In genomic region chr13:113864278-113864677, GRCm38 (mm10) we compare ENCODE assay signal across 9 mouse cellular contexts.
DNase-seq lines count a peak whose midpoint lies in the region; ATAC-seq and TF ChIP-seq lines count a peak whose summit lies in the region.
"Had no signal": no experiment of that assay in that cellular context is flagged by ENCODE, and none has a peak within 500 bp of the region (broad histone marks: within the 10 kb centered on the region; RNA-seq: fewer than 3 reads in every experiment).

No protein-coding gene starts in this region.

- TF ChIP-seq EP300 in liver, embryonic 14.5 days (IDR thresholded peaks at IDR 0.05; ENCODE audit: low read depth), result no peak
- TF ChIP-seq EP300 in stomach, postnatal 0 days (optimal IDR thresholded peaks at IDR 0.05), result no peak

- H3K9me3 ChIP-seq in heart, embryonic 10.5 days, result no peaks in the 10 kb centered on the region
- H3K9me3 ChIP-seq in heart, embryonic 12.5 days (replicated peaks), result no peaks in the 10 kb centered on the region
- no peaks in the 10 kb centered on the region for H3K9me3 ChIP-seq in midbrain, embryonic 11.5 days (ENCODE audit: control insufficient read depth, low read length)
- H3K9me3 ChIP-seq in midbrain, embryonic 16.5 days (replicated peaks; ENCODE audit: control insufficient read depth, low read length, poor library complexity, severe bottlenecking), result no peaks in the 10 kb centered on the region
- H3K9me3 ChIP-seq in liver, embryonic 14.5 days (ENCODE audit: control insufficient read depth, low read length), result no peaks in the 10 kb centered on the region
- H3K9me3 ChIP-seq in stomach, postnatal 0 days (ENCODE audit: control insufficient read depth, low read length), result no peaks in the 10 kb centered on the region
- no peaks in the 10 kb centered on the region for H3K9me3 ChIP-seq in hindbrain, embryonic 11.5 days (ENCODE audit: control insufficient read depth, low read length)
- H3K9me3 ChIP-seq: liver, embryonic 13.5 days had no signal

- WGBS in heart, embryonic 10.5 days, result 59% methylated on average over 7 of the region's 7 CpGs
- WGBS in heart, embryonic 12.5 days, result 57% methylated on average over 7 of the region's 7 CpGs
- 76% methylated on average over 7 of the region's 7 CpGs for WGBS in midbrain, embryonic 11.5 days
- WGBS in midbrain, embryonic 16.5 days, result 68% methylated on average over 7 of the region's 7 CpGs
- 57% methylated on average over 7 of the region's 7 CpGs for WGBS in liver, embryonic 14.5 days (ENCODE audit: insufficient replicate concordance)
- 59% methylated on average over 7 of the region's 7 CpGs for WGBS in stomach, postnatal 0 days
- WGBS in hindbrain, embryonic 11.5 days, result 73% methylated on average over 7 of the region's 7 CpGs

- no peak overlapping the region for H3K9ac ChIP-seq in heart, embryonic 12.5 days
- H3K9ac ChIP-seq in midbrain, embryonic 11.5 days (ENCODE audit: low read length), result no peak overlapping the region
- no peak overlapping the region for H3K9ac ChIP-seq in midbrain, embryonic 16.5 days (ENCODE audit: low read depth, low read length)
- no peak overlapping the region for H3K9ac ChIP-seq in liver, embryonic 14.5 days (replicated peaks)
- H3K9ac ChIP-seq in stomach, postnatal 0 days (ENCODE audit: low read length), result no peak overlapping the region
- H3K9ac ChIP-seq in hindbrain, embryonic 11.5 days (ENCODE audit: low read depth, low read length), result no peak overlapping the region
- H3K9ac ChIP-seq: liver, embryonic 13.5 days had no signal

- peak; percentile 38; the same call in 1 of the 2 replicates for TF ChIP-seq CTCF in liver, embryonic 14.5 days (IDR thresholded peaks at IDR 0.05; ENCODE audit: low read depth)
- peak; percentile 43 for TF ChIP-seq CTCF in stomach, postnatal 0 days (IDR thresholded peaks at IDR 0.05; ENCODE audit: low read depth)

- no peaks in the 10 kb centered on the region for H3K36me3 ChIP-seq in heart, embryonic 10.5 days
- no peaks in the 10 kb centered on the region for H3K36me3 ChIP-seq in heart, embryonic 12.5 days
- H3K36me3 ChIP-seq in midbrain, embryonic 11.5 days (ENCODE audit: control insufficient read depth, insufficient read depth, low read length), result no peaks in the 10 kb centered on the region
- H3K36me3 ChIP-seq in midbrain, embryonic 16.5 days (ENCODE audit: control insufficient read depth, insufficient read depth, low read length), result no peaks in the 10 kb centered on the region
- no peaks in the 10 kb centered on the region for H3K36me3 ChIP-seq in liver, embryonic 14.5 days (replicated peaks; ENCODE audit: control insufficient read depth, insufficient read depth, low read depth)
- H3K36me3 ChIP-seq in stomach, postnatal 0 days (ENCODE audit: control insufficient read depth, insufficient read depth, low read length), result no peaks in the 10 kb centered on the region
- no peaks in the 10 kb centered on the region for H3K36me3 ChIP-seq in hindbrain, embryonic 11.5 days (ENCODE audit: control insufficient read depth, insufficient read depth, low read length)
- H3K36me3 ChIP-seq: liver, embryonic 13.5 days had no signal

- H3K4me1 ChIP-seq in heart, embryonic 10.5 days, result peaks cover 30% of the 10 kb centered on the region
- H3K4me1 ChIP-seq in heart, embryonic 12.5 days (replicated peaks), result peaks cover 29% of the 10 kb centered on the region
- no peaks in the 10 kb centered on the region for H3K4me1 ChIP-seq in midbrain, embryonic 11.5 days (ENCODE audit: control insufficient read depth, insufficient read depth, low read length)
- H3K4me1 ChIP-seq in midbrain, embryonic 16.5 days (ENCODE audit: control insufficient read depth, insufficient read depth, low read length), result 0 out of 2 replicates have a peak, but pooled peaks cover under 1% of the 10 kb centered on the region
- peaks cover 19 to 37% of the 10 kb centered on the region in 2 experiments for H3K4me1 ChIP-seq in liver, embryonic 14.5 days (replicated peaks; ENCODE audit: control insufficient read depth in 2 of 2, insufficient read depth in 2 of 2, low read length in 1 of 2)
- no peaks in the 10 kb centered on the region for H3K4me1 ChIP-seq in stomach, postnatal 0 days (replicated peaks; ENCODE audit: control insufficient read depth, insufficient read depth)
- H3K4me1 ChIP-seq in hindbrain, embryonic 11.5 days (replicated peaks; ENCODE audit: control insufficient read depth, insufficient read depth, low read length), result no peaks in the 10 kb centered on the region

- DNase-seq in heart, embryonic 10.5 days (ENCODE audit: low spot score), result peak; percentile 52
- DNase-seq in midbrain, embryonic 11.5 days (ENCODE audit: low spot score, missing footprints), result no peak
- no peak for DNase-seq in liver, embryonic 14.5 days (ENCODE audit: low read depth in 3 of 3, low spot score in 3 of 3)
- DNase-seq in stomach, postnatal 0 days (ENCODE audit: low spot score), result no peak
- DNase-seq in right cerebral cortex, adult 2 months (ENCODE audit: low spot score in 2 of 2), result no peak
- no peak for DNase-seq in hindbrain, embryonic 11.5 days (ENCODE audit: low spot score)

- H3K27ac ChIP-seq in heart, embryonic 10.5 days, result no peak overlapping the region
- no peak overlapping the region for H3K27ac ChIP-seq in heart, embryonic 12.5 days (ENCODE audit: poor library complexity, severe bottlenecking)
- no peak overlapping the region for H3K27ac ChIP-seq in midbrain, embryonic 11.5 days (ENCODE audit: low read depth, low read length)
- H3K27ac ChIP-seq in midbrain, embryonic 16.5 days (ENCODE audit: low read length), result no peak overlapping the region
- H3K27ac ChIP-seq in liver, embryonic 14.5 days, result no peak overlapping the region
- H3K27ac ChIP-seq in stomach, postnatal 0 days (replicated peaks), result no peak overlapping the region
- no peak overlapping the region for H3K27ac ChIP-seq in hindbrain, embryonic 11.5 days (ENCODE audit: low read depth, low read length)

- H3K4me2 ChIP-seq in heart, embryonic 12.5 days, result no peak overlapping the region
- no peak overlapping the region for H3K4me2 ChIP-seq in midbrain, embryonic 11.5 days
- no peak overlapping the region for H3K4me2 ChIP-seq in midbrain, embryonic 16.5 days (ENCODE audit: low read length)
- H3K4me2 ChIP-seq in liver, embryonic 14.5 days (ENCODE audit: low read depth), result no peak overlapping the region
- H3K4me2 ChIP-seq in stomach, postnatal 0 days (replicated peaks; ENCODE audit: low read depth), result no peak overlapping the region
- H3K4me2 ChIP-seq in hindbrain, embryonic 11.5 days (replicated peaks; ENCODE audit: low read depth, low read length), result no peak overlapping the region
- H3K4me2 ChIP-seq: liver, embryonic 13.5 days had no signal

- no peak for ATAC-seq in heart, embryonic 12.5 days (ENCODE audit: insufficient number of reproducible peaks, low FRiP score)
- 0 out of 2 replicates have a peak, but pooled peaks have one; percentile 2 for ATAC-seq in midbrain, embryonic 11.5 days (ENCODE audit: low FRiP score)
- ATAC-seq in midbrain, embryonic 16.5 days, result no peak
- ATAC-seq in liver, embryonic 14.5 days (ENCODE audit: insufficient read depth), result no peak
- ATAC-seq in stomach, postnatal 0 days (ENCODE audit: low FRiP score, low TSS enrichment), result no peak
- no peak for ATAC-seq in hindbrain, embryonic 11.5 days (ENCODE audit: low FRiP score)

- no peak overlapping the region for H3K4me3 ChIP-seq in heart, embryonic 10.5 days
- H3K4me3 ChIP-seq in heart, embryonic 12.5 days, result no peak overlapping the region
- no peak overlapping the region for H3K4me3 ChIP-seq in midbrain, embryonic 11.5 days (ENCODE audit: low read depth, low read length)
- H3K4me3 ChIP-seq in midbrain, embryonic 16.5 days (ENCODE audit: low read depth, low read length), result no peak overlapping the region
- H3K4me3 ChIP-seq in liver, embryonic 14.5 days (ENCODE audit: insufficient read depth in 1 of 2, low read depth in 2 of 2, low read length in 2 of 2), result no peak overlapping the region
- no peak overlapping the region for H3K4me3 ChIP-seq in stomach, postnatal 0 days (ENCODE audit: low read depth, low read length)
- H3K4me3 ChIP-seq in hindbrain, embryonic 11.5 days (ENCODE audit: low read depth, low read length), result no peak overlapping the region
- H3K4me3 ChIP-seq: liver, embryonic 13.5 days had no signal

- no peaks in the 10 kb centered on the region for H3K27me3 ChIP-seq in heart, embryonic 10.5 days (ENCODE audit: insufficient read depth, poor library complexity, severe bottlenecking)
- H3K27me3 ChIP-seq in heart, embryonic 12.5 days (replicated peaks), result no peaks in the 10 kb centered on the region
- no peaks in the 10 kb centered on the region for H3K27me3 ChIP-seq in midbrain, embryonic 11.5 days (ENCODE audit: control insufficient read depth, insufficient read depth, low read length)
- no peaks in the 10 kb centered on the region for H3K27me3 ChIP-seq in midbrain, embryonic 16.5 days (ENCODE audit: control insufficient read depth, insufficient read depth, low read depth, low read length)
- H3K27me3 ChIP-seq in liver, embryonic 14.5 days (ENCODE audit: control insufficient read depth, insufficient read depth, low read length), result no peaks in the 10 kb centered on the region
- no peaks in the 10 kb centered on the region for H3K27me3 ChIP-seq in stomach, postnatal 0 days (ENCODE audit: control insufficient read depth, insufficient read depth, low read length)
- no peaks in the 10 kb centered on the region for H3K27me3 ChIP-seq in hindbrain, embryonic 11.5 days (ENCODE audit: control insufficient read depth, insufficient read depth, low read length)
- H3K27me3 ChIP-seq: liver, embryonic 13.5 days had no signal
